Mouse (Mus musculus) hindbrain, embryonic 11.5 days (tissue): ENCODE results near the gene Dgki. TPM values are rescaled to one million over a fixed set of nuclear protein-coding genes. Genes with fewer than 3 reads are reported as not detected.

Experiments used
- ATAC-seq: fragments of 200-750 bp; cut with Nextera tagmentation; 2 replicates; pipeline ENCODE4 v1.8.0; 2017; ENCODE audit warnings: mild to moderate bottlenecking, moderate TSS enrichment, moderate library complexity; ENCODE audit not compliant: low FRiP score
- DNase-seq: peaks from one replicate; pipeline ENCODE4 v3.0.0-alpha.2; 2015; ENCODE audit warnings: low spot score
- H3K27ac ChIP-seq: fragments of 300-500 bp; sonication (generic); 2 replicates; pipeline ENCODE4 v1.5.1; 2014; ENCODE audit warnings: mild to moderate bottlenecking, low read depth, low read length
- H3K27me3 ChIP-seq: fragments of 300-500 bp; sonication (generic); 2 replicates; pipeline ENCODE4 v1.6.1; 2014; ENCODE audit warnings: mild to moderate bottlenecking, low read length, moderate library complexity, mixed read lengths; ENCODE audit not compliant: control insufficient read depth, insufficient read depth
- H3K36me3 ChIP-seq: fragments of 300-500 bp; sonication (generic); 2 replicates; pipeline ENCODE4 v1.6.1; 2014; ENCODE audit warnings: mild to moderate bottlenecking, low read length, moderate library complexity, mixed read lengths; ENCODE audit not compliant: control insufficient read depth, insufficient read depth
- H3K4me1 ChIP-seq: fragments of 300-500 bp; sonication (generic); replicated peaks from 2 replicates; pipeline ENCODE4 v1.6.1; 2014; ENCODE audit warnings: low read length, mixed read lengths; ENCODE audit not compliant: control insufficient read depth, insufficient read depth
- H3K4me2 ChIP-seq: fragments of 300-500 bp; sonication (generic); replicated peaks from 2 replicates; pipeline ENCODE4 v1.6.1; 2014; ENCODE audit warnings: mild to moderate bottlenecking, low read depth, low read length
- H3K4me3 ChIP-seq: fragments of 300-500 bp; sonication (generic); 2 replicates; pipeline ENCODE4 v1.5.1; 2014; ENCODE audit warnings: low read depth, low read length
- H3K9ac ChIP-seq: fragments of 300-500 bp; sonication (generic); 2 replicates; pipeline ENCODE4 v1.6.1; 2014; ENCODE audit warnings: low read depth, low read length
- H3K9me3 ChIP-seq: fragments of 300-500 bp; sonication (generic); 2 replicates; pipeline ENCODE4 v1.6.1; 2016; ENCODE audit warnings: low read length; ENCODE audit not compliant: control insufficient read depth
- WGBS: fragments of 180-500 bp; shearing (Covaris S2); extraction: QIAGEN DNeasy Blood & Tissue Kit; methylation state at CpG from one replicate; pipeline ENCODE4 v1.1.7; 2014; 5-methylcytosine and 5-hydroxymethylcytosine counted together
- polyA plus RNA-seq: library from polyadenylated mRNA; unstranded; fragments of >200 nt; fragmentation: Nextera tagmentation; extraction: Ambion mirVana; gene quantifications from 2 replicates; pipeline ENCODE4 v1.2.1, GENCODE M21; 2014

Gene Dgki
- polyA plus RNA-seq, 1 experiment from 2014 or later: 2.6 TPM

DNA sequence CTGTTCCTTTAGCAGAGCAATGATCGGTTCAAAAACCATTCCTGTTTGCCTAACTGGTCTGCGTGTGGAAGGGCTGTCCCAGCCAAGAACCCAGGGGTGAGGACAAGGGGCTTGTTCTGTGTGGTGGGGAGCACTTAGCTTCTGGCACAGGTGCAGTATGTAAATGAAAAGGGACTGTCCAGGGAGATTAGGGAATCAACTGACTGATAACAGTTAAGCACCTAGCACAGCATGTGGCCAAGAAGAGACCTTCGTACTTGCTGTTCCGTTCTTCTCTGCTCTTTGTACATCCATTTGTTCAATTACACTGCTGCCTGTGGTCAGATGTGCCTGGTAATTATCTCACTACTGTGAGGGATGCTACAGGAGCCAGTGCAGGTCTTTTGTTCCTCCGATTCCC is 248.3 kb downstream of the Dgki start:
- Histone ChIP-seq H3K9me3 (no peaks in the 10 kb centered on the region), H3K4me2 (no peak overlapping the region), H3K9ac (no peak overlapping the region), H3K4me3 (no peak overlapping the region), H3K27me3 (no peaks in the 10 kb centered on the region), H3K27ac (no peak overlapping the region), H3K36me3 (no peaks in the 10 kb centered on the region), H3K4me1 (no peaks in the 10 kb centered on the region)
- WGBS: 70% methylated on average over 5 of the region's 5 CpGs
- ATAC-seq: no peak
- DNase-seq: no peak

DNA sequence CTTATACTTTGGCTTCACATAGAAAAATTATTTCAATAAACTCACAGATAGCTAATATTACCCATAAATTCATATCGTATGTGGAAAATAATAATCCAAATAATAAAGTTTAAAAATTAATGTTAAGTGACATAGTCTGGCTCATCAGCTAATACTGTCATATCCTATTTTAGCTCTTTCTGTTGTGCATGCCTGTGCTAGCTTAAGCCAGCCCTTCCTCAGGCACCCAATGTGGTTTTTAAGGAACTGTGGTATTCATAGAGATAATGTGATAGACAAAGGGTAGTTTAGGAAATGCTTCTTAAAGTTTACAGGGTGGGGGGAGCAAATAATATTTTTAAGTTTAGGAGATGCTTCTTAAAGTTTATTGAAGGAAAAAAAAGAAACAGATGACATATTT is 248.8 kb downstream of the Dgki start:
- Histone ChIP-seq H3K4me3 (no peak overlapping the region), H3K9me3 (no peaks in the 10 kb centered on the region), H3K4me1 (no peaks in the 10 kb centered on the region), H3K27ac (no peak overlapping the region), H3K4me2 (no peak overlapping the region), H3K36me3 (no peaks in the 10 kb centered on the region), H3K27me3 (no peaks in the 10 kb centered on the region), H3K9ac (no peak overlapping the region)
- ATAC-seq (no peak), DNase-seq (no peak)
- WGBS: 98% methylated on average over 1 of the region's 1 CpGs

DNA sequence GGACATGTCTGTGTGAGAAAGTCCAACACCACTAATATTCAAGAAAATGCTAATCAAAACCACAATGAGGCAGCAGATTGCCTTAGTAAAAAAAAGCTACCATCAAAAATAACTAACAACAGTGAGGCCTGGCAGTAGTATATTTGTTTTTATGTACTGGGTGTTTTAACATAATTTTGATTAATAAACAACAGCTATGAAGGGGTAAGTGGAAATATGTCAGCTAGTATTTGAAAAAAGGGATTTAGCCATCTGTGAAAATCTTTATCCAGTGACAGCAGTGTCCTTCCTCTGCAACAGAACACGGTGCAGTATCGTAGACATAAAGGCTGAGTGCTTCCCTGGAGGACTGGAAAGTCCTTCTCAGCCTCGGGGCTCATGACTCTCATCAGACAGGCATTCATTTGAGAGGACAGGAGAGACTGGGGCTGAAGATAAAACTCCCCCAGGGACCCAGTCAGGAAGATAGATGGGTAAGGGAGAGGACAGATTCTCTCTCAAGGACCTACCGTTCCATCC is 252.3 kb downstream of the Dgki start:
- no peak overlapping the region for H3K4me2 ChIP-seq
- 62% methylated on average over 4 of the region's 4 CpGs for WGBS
- no peaks in the 10 kb centered on the region for H3K9me3 ChIP-seq
- no peaks in the 10 kb centered on the region for H3K4me1 ChIP-seq
- ATAC-seq (no peak), DNase-seq (no peak)
- no peaks in the 10 kb centered on the region for H3K36me3 ChIP-seq
- H3K27ac ChIP-seq: no peak overlapping the region
- H3K27me3 ChIP-seq: no peaks in the 10 kb centered on the region
- H3K9ac ChIP-seq: no peak overlapping the region
- H3K4me3 ChIP-seq: no peak overlapping the region

DNA sequence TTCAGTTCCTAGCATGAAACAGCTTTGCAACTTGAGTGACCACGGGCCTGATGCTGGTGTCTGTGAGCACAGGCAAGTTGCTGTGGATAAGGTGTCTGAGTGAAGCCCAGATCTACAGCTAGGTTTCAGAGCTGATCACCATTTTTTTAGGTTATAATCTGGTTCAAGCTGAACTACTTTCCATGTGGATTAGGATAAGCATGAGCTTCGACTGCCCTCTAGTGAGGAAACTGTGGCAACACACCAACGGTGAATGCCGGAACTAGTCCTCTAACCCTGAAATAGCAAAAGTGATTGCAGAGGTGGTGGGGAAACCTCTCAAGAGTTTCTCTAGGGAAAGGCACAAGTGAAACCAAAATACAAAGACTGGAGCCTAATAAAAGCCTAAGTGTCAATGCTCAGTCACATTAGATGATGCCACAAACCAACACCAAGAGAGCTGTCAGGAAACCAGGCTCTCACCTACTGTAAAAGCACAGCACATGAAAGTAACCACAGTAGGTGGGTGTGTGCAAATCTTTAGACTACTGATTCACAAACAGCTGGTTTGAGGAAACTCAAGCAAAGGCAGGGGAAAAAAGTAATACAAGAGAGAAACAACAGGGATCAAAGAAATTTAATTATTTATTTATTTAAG is 253.7 kb downstream of the Dgki start:
- Histone ChIP-seq H3K4me1 (no peaks in the 10 kb centered on the region), H3K4me3 (no peak overlapping the region), H3K36me3 (no peaks in the 10 kb centered on the region), H3K9ac (no peak overlapping the region), H3K27ac (no peak overlapping the region), H3K4me2 (no peak overlapping the region), H3K27me3 (no peaks in the 10 kb centered on the region), H3K9me3 (no peaks in the 10 kb centered on the region)
- WGBS: 30% methylated on average over 4 of the region's 4 CpGs
- DNase-seq: peak; percentile 80
- no peak for ATAC-seq

DNA sequence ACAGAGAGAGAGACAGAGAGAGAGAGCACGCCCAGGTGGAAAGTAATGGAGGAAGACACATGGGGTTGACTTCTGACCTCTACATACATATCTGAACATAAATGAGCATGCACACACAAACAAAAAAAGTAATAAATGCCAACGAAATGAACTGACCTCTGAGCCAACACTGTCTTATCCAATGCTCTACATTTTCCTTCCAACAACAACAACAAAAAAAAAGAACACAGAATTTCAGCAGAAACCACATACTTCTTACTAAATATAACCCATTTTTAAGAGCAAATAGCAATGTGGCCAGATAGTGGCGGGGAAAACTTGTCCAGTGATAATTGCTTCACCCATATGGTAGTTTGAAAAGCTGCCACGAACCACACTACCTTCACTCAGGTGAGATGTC is 255.2 kb downstream of the Dgki start:
- no peak overlapping the region for H3K4me3 ChIP-seq
- 89% methylated on average over 4 of the region's 4 CpGs for WGBS
- H3K27me3 ChIP-seq: no peaks in the 10 kb centered on the region
- H3K4me1 ChIP-seq: no peaks in the 10 kb centered on the region
- ATAC-seq: no peak
- H3K9ac ChIP-seq: no peak overlapping the region
- no peak for DNase-seq
- no peaks in the 10 kb centered on the region for H3K9me3 ChIP-seq
- no peak overlapping the region for H3K27ac ChIP-seq
- no peaks in the 10 kb centered on the region for H3K36me3 ChIP-seq
- no peak overlapping the region for H3K4me2 ChIP-seq

DNA sequence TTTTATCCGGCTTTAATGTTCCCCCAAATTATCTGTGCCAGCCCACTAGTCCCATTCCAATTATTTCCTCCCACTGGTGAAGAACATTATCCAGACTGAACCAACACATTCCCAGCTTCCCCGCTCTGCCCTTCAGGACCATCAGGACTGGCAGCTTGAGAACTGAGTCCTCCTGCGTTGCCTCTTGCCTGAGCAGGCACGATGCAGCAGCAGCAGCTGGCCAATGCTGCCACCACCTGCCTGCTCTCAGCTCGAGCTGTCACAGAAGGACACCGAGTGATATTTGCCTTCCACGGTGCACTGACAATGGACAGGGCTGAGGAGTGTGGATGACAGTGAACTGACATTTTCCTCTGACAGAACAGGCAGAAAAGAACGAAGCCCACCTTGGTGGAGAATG is 261.5 kb downstream of the Dgki start:
- H3K4me2 ChIP-seq: no peak overlapping the region
- ATAC-seq: 0 out of 2 replicates have a peak, but pooled peaks have one; percentile 40
- H3K36me3 ChIP-seq: no peaks in the 10 kb centered on the region
- 51% methylated on average over 8 of the region's 8 CpGs for WGBS
- H3K4me1 ChIP-seq: no peaks in the 10 kb centered on the region
- no peaks in the 10 kb centered on the region for H3K9me3 ChIP-seq
- no peak overlapping the region for H3K27ac ChIP-seq
- peak; percentile 27 for DNase-seq
- no peaks in the 10 kb centered on the region for H3K27me3 ChIP-seq
- H3K4me3 ChIP-seq: no peak overlapping the region
- no peak overlapping the region for H3K9ac ChIP-seq

DNA sequence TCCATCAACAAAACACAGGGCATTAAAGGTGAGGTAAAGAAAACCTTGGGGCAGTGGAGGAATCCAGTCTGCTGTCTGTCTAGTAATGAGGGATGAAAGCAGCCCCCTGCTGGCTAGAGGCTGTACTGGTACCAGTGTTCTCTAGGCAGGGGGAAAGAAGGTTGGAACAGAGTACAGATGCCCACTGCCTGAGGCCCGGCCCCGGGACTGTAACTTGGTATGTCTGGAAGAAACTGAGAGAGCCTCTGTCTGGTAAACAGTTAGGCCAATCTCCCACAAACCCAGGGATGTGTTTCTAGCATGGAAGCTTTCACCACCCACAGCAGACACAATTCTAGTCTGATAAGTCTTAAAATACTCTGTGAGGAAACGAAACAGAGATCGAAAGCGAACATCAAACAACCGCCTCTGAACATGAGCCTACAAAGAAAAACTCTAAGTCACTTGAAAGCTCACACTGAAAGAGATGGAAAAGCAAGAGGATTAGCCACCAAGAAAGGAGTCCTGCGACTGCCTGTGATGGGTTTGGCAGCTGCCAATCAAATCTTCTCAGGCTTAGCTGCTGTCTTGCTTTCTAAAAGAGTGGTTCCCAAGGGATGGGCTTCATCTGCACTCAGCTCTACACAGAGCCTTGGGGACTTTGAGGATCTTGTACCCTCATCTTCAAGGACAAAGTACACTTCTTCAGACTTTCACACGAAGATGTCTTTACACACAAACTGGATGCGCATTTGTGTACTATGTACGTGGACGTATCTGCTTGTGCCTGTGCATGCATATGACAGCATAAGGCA is 262.7 kb downstream of the Dgki start:
- ATAC-seq (peak; percentile 73), DNase-seq (peak; percentile 68)
- H3K9me3 ChIP-seq: no peaks in the 10 kb centered on the region
- no peak overlapping the region for H3K4me3 ChIP-seq
- H3K36me3 ChIP-seq: no peaks in the 10 kb centered on the region
- no peaks in the 10 kb centered on the region for H3K27me3 ChIP-seq
- WGBS: 69% methylated on average over 11 of the region's 11 CpGs
- H3K4me2 ChIP-seq: no peak overlapping the region
- no peaks in the 10 kb centered on the region for H3K4me1 ChIP-seq
- no peak overlapping the region for H3K27ac ChIP-seq
- H3K9ac ChIP-seq: no peak overlapping the region

DNA sequence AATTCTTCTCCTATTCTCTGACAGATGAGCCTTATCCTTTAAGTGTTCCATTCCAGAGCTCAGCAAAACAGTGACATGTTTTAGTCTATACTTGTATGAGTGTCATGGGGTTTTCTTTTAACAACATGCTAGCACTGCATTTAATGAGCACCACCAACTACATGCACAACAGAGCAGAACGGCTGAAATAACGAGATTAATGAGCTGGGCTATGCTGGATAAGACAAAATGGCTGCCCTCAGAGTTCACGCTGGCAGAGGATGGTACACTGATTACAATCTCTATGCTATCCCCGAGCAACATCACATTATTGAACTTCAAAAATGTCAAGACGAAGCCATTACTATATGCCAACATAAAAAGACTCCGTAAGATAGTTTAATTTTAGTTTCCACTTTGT is 264.3 kb downstream of the Dgki start:
- H3K27me3 ChIP-seq: no peaks in the 10 kb centered on the region
- ATAC-seq: no peak

DNA sequence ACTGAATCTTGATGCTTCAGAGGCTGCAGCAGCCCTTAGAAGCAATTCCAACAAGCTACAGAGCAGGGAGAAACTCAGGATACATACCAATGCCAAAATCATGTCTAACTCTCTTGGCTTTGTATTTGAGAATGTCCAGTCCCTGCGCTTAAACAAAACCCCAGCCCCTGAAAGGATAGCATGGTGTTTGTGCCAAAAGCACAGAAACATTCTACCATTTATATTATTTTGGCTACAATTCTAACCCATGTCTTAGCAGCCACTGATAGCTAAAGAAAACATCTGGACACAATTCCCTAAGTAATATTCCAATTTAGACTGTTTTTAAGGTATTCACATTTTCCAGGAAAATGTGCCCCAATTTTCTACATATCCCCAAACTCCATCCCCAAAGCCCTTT is 269.0 kb downstream of the Dgki start:
- H3K4me1 ChIP-seq: no peaks in the 10 kb centered on the region
- DNase-seq (no peak), ATAC-seq (no peak)
- no peak overlapping the region for H3K4me2 ChIP-seq
- no peaks in the 10 kb centered on the region for H3K27me3 ChIP-seq
- no peak overlapping the region for H3K9ac ChIP-seq
- 97% methylated on average over 1 of the region's 1 CpGs for WGBS
- no peak overlapping the region for H3K4me3 ChIP-seq
- H3K9me3 ChIP-seq: no peaks in the 10 kb centered on the region
- no peaks in the 10 kb centered on the region for H3K36me3 ChIP-seq
- no peak overlapping the region for H3K27ac ChIP-seq

More for the DNA sequence above, 264.3 kb downstream of the Dgki start:
- Histone ChIP-seq H3K4me3 (no peak overlapping the region), H3K36me3 (no peaks in the 10 kb centered on the region), H3K4me2 (no peak overlapping the region), H3K4me1 (no peaks in the 10 kb centered on the region), H3K9me3 (no peaks in the 10 kb centered on the region), H3K27ac (no peak overlapping the region), H3K9ac (no peak overlapping the region)
- WGBS: 88% methylated on average over 6 of the region's 6 CpGs
- DNase-seq: no peak
